ENCODE assay signal across 9 mouse cellular contexts in genomic region chr11:80851859-80852258, GRCm38 (mm10). TPM values are rescaled to one million over a fixed set of nuclear protein-coding genes. Genes with fewer than 3 reads are reported as not detected.
DNase-seq lines count a peak whose midpoint lies in the region; ATAC-seq and TF ChIP-seq lines count a peak whose summit lies in the region.
"Had no signal": no experiment of that assay in that cellular context is flagged by ENCODE, and none has a peak within 500 bp of the region (broad histone marks: within the 10 kb centered on the region; RNA-seq: fewer than 3 reads in every experiment).

No protein-coding gene starts in this region.

- DNase-seq in CD4-positive, CD25-positive, alpha-beta regulatory T cell, adult 2 months (ENCODE audit: low read depth, low spot score): peak; percentile 27
- DNase-seq in liver, adult 2 months (ENCODE audit: extremely low read depth, low read depth, low spot score): peak; percentile 55
- DNase-seq in liver, embryonic 11.5 days (ENCODE audit: low spot score): no peak
- peak; percentile 48 for DNase-seq in forelimb bud, embryonic 11.5 days (ENCODE audit: low read depth, low spot score)
- DNase-seq in retina, postnatal 1 day: peak; percentile 55
- DNase-seq in gastrocnemius, adult 8-10 months (ENCODE audit: low spot score in 2 of 2): no peak
- DNase-seq in urinary bladder, postnatal 36 days (ENCODE audit: low spot score in 2 of 2): no peak

- H3K4me2 ChIP-seq in liver, embryonic 11.5 days: no peak overlapping the region

- no peaks in the 10 kb centered on the region for H3K4me1 ChIP-seq in liver, adult 2 months (ENCODE audit: control insufficient read depth, insufficient read depth, low read length)
- H3K4me1 ChIP-seq in liver, embryonic 11.5 days (replicated peaks; ENCODE audit: control insufficient read depth, insufficient read depth, low read length): no peaks in the 10 kb centered on the region

- no peaks in the 10 kb centered on the region for H3K27me3 ChIP-seq in liver, adult 2 months (ENCODE audit: control insufficient read depth, insufficient read depth, low read length)
- no peaks in the 10 kb centered on the region for H3K27me3 ChIP-seq in liver, embryonic 11.5 days (replicated peaks; ENCODE audit: control insufficient read depth, insufficient read depth, low read length)

- ATAC-seq in CD4-positive, CD25-positive, alpha-beta regulatory T cell, adult 4 months: no peak
- ATAC-seq in liver, embryonic 11.5 days (replicated peaks; ENCODE audit: low FRiP score): no peak

- WGBS in liver, adult 2 months: 33% methylated on average over 5 of the region's 5 CpGs
- 39% methylated on average over 5 of the region's 5 CpGs for WGBS in liver, embryonic 11.5 days

- H3K9ac ChIP-seq in liver, adult 2 months (ENCODE audit: low read depth, low read length): no peak overlapping the region
- no peak overlapping the region for H3K9ac ChIP-seq in liver, embryonic 11.5 days (ENCODE audit: low read depth, low read length)

- no peak overlapping the region for H3K4me3 ChIP-seq in liver, adult 2 months (ENCODE audit: insufficient read depth, low read depth, low read length)
- H3K4me3 ChIP-seq in liver, embryonic 11.5 days (ENCODE audit: low read depth, low read length): no peak overlapping the region

- H3K9me3 ChIP-seq in liver, embryonic 11.5 days (ENCODE audit: control insufficient read depth, low read length): no peaks in the 10 kb centered on the region

- no peak overlapping the region for H3K27ac ChIP-seq in liver, adult 2 months (replicated peaks; ENCODE audit: insufficient read depth, low read depth, low read length)
- no peak overlapping the region for H3K27ac ChIP-seq in liver, embryonic 11.5 days (ENCODE audit: low read depth, low read length)

- peak; percentile 29; the same call in 1 of the 2 replicates for TF ChIP-seq CTCF in liver, adult 2 months (IDR thresholded peaks at IDR 0.05; ENCODE audit: low read depth, low read length)

- H3K36me3 ChIP-seq in liver, adult 2 months (ENCODE audit: control insufficient read depth, insufficient read depth, low read length): no peaks in the 10 kb centered on the region
- H3K36me3 ChIP-seq in liver, embryonic 11.5 days (ENCODE audit: control insufficient read depth, insufficient read depth, low read length): no peaks in the 10 kb centered on the region

- H3K79me2 ChIP-seq in liver, adult 2 months (ENCODE audit: control insufficient read depth, insufficient read depth, low read length): no peaks in the 10 kb centered on the region

- TF ChIP-seq POLR2A in liver, adult 2 months (IDR thresholded peaks at IDR 0.05; ENCODE audit: extremely low read depth, insufficient read depth, low read length): no peak

RNA-seq across cellular contexts. Expression of gene Spaca3, which starts 6.3 kb away (rescaled TPM):
- polyA plus RNA-seq in CD4-positive, CD25-positive, alpha-beta regulatory T cell, adult 4 months (2017; shearing (Covaris generic)): not detected
- not detected in 2 replicates for total RNA-seq in liver, adult 2 months (2014; rRNA removed)
- polyA plus RNA-seq in liver, adult 2 months (2012; rRNA removed): not detected in 2 replicates
- not detected in 2 replicates for polyA plus RNA-seq in liver, embryonic 11.5 days (2014; fragmentation: Nextera tagmentation; extraction: Ambion mirVana)
- total RNA-seq in gastrocnemius, adult 8-10 months (2022): not detected
- total RNA-seq: common myeloid progenitor, adult 5-6 weeks had no signal

RNA-seq across cellular contexts. Expression of gene Tmem98, which starts 41.9 kb away (rescaled TPM):
- not detected for polyA plus RNA-seq in CD4-positive, CD25-positive, alpha-beta regulatory T cell, adult 4 months (2017; shearing (Covaris generic))
- total RNA-seq in liver, adult 2 months (2014; rRNA removed): 17.9 and 19.9 TPM in 2 replicates
- polyA plus RNA-seq in liver, adult 2 months (2012; rRNA removed): 18.3 and 29.7 TPM in 2 replicates
- polyA plus RNA-seq in liver, embryonic 11.5 days (2014; fragmentation: Nextera tagmentation; extraction: Ambion mirVana): 49.0 and 52.3 TPM in 2 replicates
- total RNA-seq in gastrocnemius, adult 8-10 months (2022): 1 to 10 TPM in 1 of 4 experiments, under 1 TPM in 3; 0.24 to 1.4 (median 0.77) TPM

Comparison
In these comparisons a context has a peak if more than half of its experiments do, and no peak if none do; other contexts are left out.
1. DNase-seq: peak in CD4-positive, CD25-positive, alpha-beta regulatory T cell, adult 2 months (single experiment), liver, adult 2 months (single experiment), forelimb bud, embryonic 11.5 days (single experiment) and retina, postnatal 1 day (single experiment); none in liver, embryonic 11.5 days (single experiment), gastrocnemius, adult 8-10 months (0 of 2) and urinary bladder, postnatal 36 days (0 of 2).
2. RNA of gene Tmem98, which starts 41.9 kb away (polyA plus RNA-seq): 49.0 to 52.3 TPM in liver, embryonic 11.5 days and 18.3 to 29.7 TPM in liver, adult 2 months; not detected in CD4-positive, CD25-positive, alpha-beta regulatory T cell, adult 4 months; every median in the first group is over 10 times any median in the second.